Mouse (Mus musculus) embryonic stem cell, embryonic (primary cell): ENCODE measurements around the gene Nlgn2.

Source experiments
- CTCF ChIA-PET, 4 experiments: fragments of 300-600 bp in 2 of 4; fragments of 350-600 bp in 2 of 4; sonication (Branson Sonifier 250); formaldehyde crosslinking; loops; one replicate each; lab custom pipeline; 2022; ENCODE audit warnings: inconsistent platforms in 2 of 4; lab: Charles Lee
- POLR2A ChIA-PET, 4 experiments: fragments of 300-600 bp in 2 of 4; fragments of 350-600 bp in 2 of 4; sonication (Branson Sonifier 250); formaldehyde crosslinking; loops; one replicate each; lab custom pipeline; 2022; ENCODE audit warnings: antibody characterized with exemption in 4 of 4, inconsistent platforms in 1 of 4; lab: Charles Lee

Nlgn2 gene

DNA sequence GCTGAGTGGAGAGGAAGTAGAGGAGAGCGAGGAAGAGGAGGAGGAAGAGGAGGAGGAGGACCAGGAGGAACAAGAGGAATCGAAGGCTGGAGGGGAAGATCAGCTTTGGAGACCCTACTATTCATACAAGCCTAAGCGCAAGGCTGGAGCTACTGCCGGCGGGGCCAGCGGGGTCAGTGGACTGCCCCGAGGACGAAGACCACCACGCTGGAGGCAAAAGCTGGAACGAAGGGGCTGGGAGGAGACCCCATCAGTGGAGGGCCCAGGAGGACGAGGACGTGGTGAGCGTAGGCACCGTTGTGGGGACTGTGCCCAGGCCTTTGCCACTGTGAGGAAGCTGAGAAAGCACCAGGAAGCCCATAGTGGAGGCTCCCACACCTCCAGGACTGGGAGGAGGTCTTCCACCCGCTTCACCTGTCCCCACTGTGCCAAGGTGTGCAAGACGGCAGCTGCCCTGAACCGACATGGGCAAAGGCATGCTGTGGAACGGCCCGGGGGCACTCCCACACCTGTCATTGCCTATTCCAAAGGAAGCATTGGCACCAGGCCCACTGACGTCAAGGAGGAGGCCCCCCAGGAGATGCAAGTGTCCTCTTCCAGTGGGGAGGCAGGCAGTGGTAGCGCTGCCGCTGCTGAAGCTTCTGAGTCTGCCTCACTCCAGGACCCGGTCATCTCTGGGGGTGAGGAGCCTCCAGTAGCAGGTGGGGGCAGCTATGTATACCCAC is 59.2 kb downstream of the Nlgn2 start:
- CTCF ChIA-PET, result interaction anchor here in 2 of 4 experiments (0.6 to 1.1 kb wide), 2 partner anchors 102 to 175 kb away, joined by 3 read pairs; no protein-coding TSS in a partner anchor
- POLR2A ChIA-PET, result interaction anchor here (0.6 to 5.9 kb wide), 31 partner anchors 7 to 202 kb away, joined by 3 to 69 read pairs (median 5); partner anchors contain the start of genes Fgf11 (in 2 of the 4), Ctdnep1 (in 1 of the 4), Eif5a (in 1 of the 4) and Nlgn2 (in 1 of the 4)

DNA sequence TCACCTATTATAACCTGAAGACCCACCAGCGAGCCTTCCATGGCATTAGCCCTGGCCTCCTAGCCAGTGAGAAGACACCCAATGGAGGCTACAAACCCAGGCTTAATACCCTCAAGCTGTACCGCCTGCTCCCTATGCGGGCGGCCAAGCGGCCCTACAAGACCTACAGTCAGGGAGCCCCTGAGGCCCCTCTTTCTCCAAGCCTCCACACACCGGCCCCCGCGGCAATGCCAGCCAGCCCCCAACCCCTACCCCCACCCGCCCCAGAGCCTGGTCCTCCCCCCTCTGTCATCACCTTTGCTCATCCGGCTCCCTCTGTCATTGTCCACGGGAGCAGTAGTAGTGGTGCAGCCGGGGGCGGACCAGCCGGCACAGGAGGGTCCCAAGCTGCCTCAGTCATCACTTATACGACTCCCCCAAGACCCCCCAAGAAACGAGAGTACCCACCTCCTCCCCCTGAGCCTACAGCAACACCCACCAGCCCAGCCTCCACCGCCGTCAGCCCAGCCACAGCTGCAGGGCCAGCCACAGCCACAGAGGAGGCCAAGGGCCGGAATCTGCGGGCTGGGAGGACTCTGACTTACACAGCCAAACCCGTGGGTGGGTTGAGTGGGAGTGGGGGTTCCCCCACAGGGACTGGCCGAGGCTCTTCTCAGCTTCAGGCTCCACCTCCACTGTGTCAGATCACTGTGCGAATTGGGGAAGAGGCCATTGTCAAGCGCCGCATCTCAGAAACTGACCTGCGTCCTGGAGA is 59.9 kb downstream of the Nlgn2 start:
- POLR2A ChIA-PET, result interaction anchor here (0.6 to 5.9 kb wide), 25 partner anchors 8 to 144 kb away, joined by 3 to 69 read pairs (median 5); partner anchors contain the start of genes Fgf11 (in 2 of the 4), Eif5a (in 1 of the 4), Nlgn2 (in 1 of the 4) and Polr2a (in 1 of the 4)
- CTCF ChIA-PET, result interaction anchor here in 1 of 4 experiments (0.6 kb wide), 1 partner anchor 175 kb away, joined by 3 read pairs; no protein-coding TSS in a partner anchor

DNA sequence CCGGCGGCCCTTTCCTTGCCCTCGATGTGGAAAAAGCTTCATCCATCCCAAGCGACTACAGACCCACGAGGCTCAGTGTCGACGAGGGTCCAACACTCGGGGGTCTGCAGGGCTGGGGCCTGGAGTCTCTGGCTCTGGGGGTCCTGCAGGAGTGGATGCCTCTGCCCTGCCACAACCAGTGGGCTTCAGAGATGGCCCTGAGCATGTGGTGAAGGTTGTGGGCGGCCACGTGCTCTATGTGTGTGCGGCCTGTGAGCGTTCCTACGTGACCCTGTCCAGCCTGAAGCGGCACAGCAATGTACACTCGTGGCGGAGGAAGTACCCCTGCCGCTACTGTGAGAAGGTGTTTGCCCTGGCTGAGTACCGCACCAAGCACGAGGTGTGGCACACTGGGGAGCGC is 61.1 kb downstream of the Nlgn2 start:
- ChIA-PET POLR2A (interaction anchor here (0.6 to 5.9 kb wide), 28 partner anchors 8 to 453 kb away, joined by 3 to 69 read pairs (median 5); partner anchors contain the start of genes Polr2a (in 2 of the 4), Slc35g3 (in 2 of the 4), Tmem102 (in 2 of the 4) and Cntrob (in 1 of the 4)), CTCF (interaction anchor here in 3 of 4 experiments (0.6 to 2.1 kb wide), 4 partner anchors 9 to 1257 kb away, joined by 3 to 8 read pairs (median 4); partner anchors contain the start of gene 6330403K07Rik (in 1 of the 3))

DNA sequence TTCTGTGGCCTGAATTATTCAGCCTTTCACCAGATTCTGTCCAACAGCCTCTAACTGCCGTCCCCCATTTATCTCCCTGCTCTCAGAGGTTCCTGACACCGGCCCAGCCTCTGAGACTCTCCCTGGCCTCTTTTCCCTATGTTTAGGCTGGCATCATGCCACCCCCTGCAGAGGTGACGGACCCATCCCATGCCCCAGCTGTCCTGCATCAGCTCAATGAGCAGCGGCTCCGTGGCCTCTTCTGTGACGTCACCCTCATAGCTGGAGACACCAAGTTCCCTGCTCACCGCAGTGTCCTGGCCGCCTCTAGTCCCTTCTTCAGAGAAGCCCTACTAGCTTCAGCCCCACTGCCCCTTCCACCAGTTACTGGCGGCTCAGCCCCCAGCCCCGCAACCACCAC is 61.9 kb downstream of the Nlgn2 start:
- POLR2A ChIA-PET, result interaction anchor here (0.6 to 5.9 kb wide), 37 partner anchors 8 to 452 kb away, joined by 3 to 69 read pairs (median 4); partner anchors contain the start of genes Polr2a (in 2 of the 4), Slc35g3 (in 2 of the 4), Tmem102 (in 2 of the 4) and Tmem256 (in 2 of the 4)
- CTCF ChIA-PET, result interaction anchor here in 3 of 4 experiments (0.6 to 2.1 kb wide), 5 partner anchors 9 to 201 kb away, joined by 3 to 8 read pairs (median 4); no protein-coding TSS in a partner anchor

DNA sequence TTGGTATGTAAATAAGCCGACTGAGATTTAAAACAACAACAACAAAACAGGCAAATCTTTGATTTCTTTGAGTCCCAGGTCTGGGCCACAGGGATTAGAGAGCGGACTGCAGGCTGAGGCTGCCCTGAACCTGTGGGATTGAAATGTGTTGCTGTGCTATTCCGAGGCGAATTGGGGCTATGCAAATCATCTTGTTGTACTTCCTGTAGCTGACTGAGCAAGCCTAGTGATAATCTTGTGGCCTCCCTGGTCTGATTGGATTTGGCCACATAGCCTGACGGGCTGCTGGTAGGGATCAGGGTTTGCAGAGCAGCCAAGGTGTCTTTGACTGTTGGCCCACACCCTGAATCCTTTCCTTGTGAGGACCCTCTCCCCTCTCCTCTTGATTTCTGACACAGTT is 62.6 kb downstream of the Nlgn2 start:
- POLR2A ChIA-PET, result interaction anchor here (0.5 to 5.9 kb wide), 25 partner anchors 8 to 205 kb away, joined by 3 to 69 read pairs (median 5); partner anchors contain the start of genes Polr2a (in 2 of the 4), Tmem102 (in 2 of the 4), 2810408A11Rik (in 1 of the 4) and Acap1 (in 1 of the 4)
- CTCF ChIA-PET, result interaction anchor here in 1 of 4 experiments (1.3 to 2.1 kb wide), 2 partner anchors 102 to 159 kb away, joined by 4 to 5 read pairs; no protein-coding TSS in a partner anchor
